Mouse (Mus musculus): ENCODE data around the gene Paxx. TPM values are rescaled to one million over a fixed set of nuclear protein-coding genes. Genes with fewer than 3 reads are reported as not detected.

The Paxx gene
- polyA plus RNA-seq, 1 experiment from 2014 or later, result 67.4 TPM

- Histone ChIP-seq H3K9me3 (ENCODE audit: low read length) (no peaks in the 10 kb centered on the region), H3K4me3 (ENCODE audit: low read depth, low read length) (no peak overlapping the region), H3K36me3 (ENCODE audit: insufficient read depth, low read length) (no peaks in the 10 kb centered on the region), H3K4me2 (replicated peaks; ENCODE audit: low read depth, low read length) (no peak overlapping the region), H3K27me3 (replicated peaks; ENCODE audit: insufficient read depth, low read length) (no peaks in the 10 kb centered on the region), H3K9ac (replicated peaks; ENCODE audit: low read depth) (no peak overlapping the region), H3K27ac (ENCODE audit: low read length) (no peak overlapping the region), H3K4me1 (ENCODE audit: insufficient read depth, low read depth, low read length) (no peaks in the 10 kb centered on the region)
- no peak for DNase-seq (ENCODE audit: low spot score)
- no peak for TF ChIP-seq EP300 (IDR thresholded peaks at IDR 0.05)
- ATAC-seq, result no peak
- 63% methylated on average over 11 of the region's 11 CpGs for WGBS
These were observed 24.2 kb upstream of the Paxx start for GRCm38 (mm10) chr2:25484901-25485647.

- H3K27me3 ChIP-seq (replicated peaks; ENCODE audit: insufficient read depth, low read length), result no peaks in the 10 kb centered on the region
- no peaks in the 10 kb centered on the region for H3K9me3 ChIP-seq (ENCODE audit: low read length)
- no peaks in the 10 kb centered on the region for H3K36me3 ChIP-seq (ENCODE audit: insufficient read depth, low read length)
- no peak overlapping the region for H3K4me3 ChIP-seq (ENCODE audit: low read depth, low read length)
- TF ChIP-seq EP300 (IDR thresholded peaks at IDR 0.05) (no peak), CTCF (IDR thresholded peaks at IDR 0.05) (peak; percentile 69)
- H3K9ac ChIP-seq (replicated peaks; ENCODE audit: low read depth), result no peak overlapping the region
- WGBS, result 19% methylated on average over 7 of the region's 7 CpGs
- H3K27ac ChIP-seq (ENCODE audit: low read length), result no peak overlapping the region
- DNase-seq (ENCODE audit: low spot score) (peak; percentile 52), ATAC-seq (peak; percentile 57)
- H3K4me2 ChIP-seq (replicated peaks; ENCODE audit: low read depth, low read length), result no peak overlapping the region
- H3K4me1 ChIP-seq (ENCODE audit: insufficient read depth, low read depth, low read length), result no peaks in the 10 kb centered on the region
These were observed 22.1 kb upstream of the Paxx start for GRCm38 (mm10) chr2:25482969-25483368.

- Histone ChIP-seq H3K27ac (ENCODE audit: low read length) (no peak overlapping the region), H3K4me2 (replicated peaks; ENCODE audit: low read depth, low read length) (no peak overlapping the region), H3K4me3 (ENCODE audit: low read depth, low read length) (no peak overlapping the region), H3K9me3 (ENCODE audit: low read length) (no peaks in the 10 kb centered on the region), H3K4me1 (ENCODE audit: insufficient read depth, low read depth, low read length) (no peaks in the 10 kb centered on the region), H3K9ac (replicated peaks; ENCODE audit: low read depth) (no peak overlapping the region), H3K27me3 (replicated peaks; ENCODE audit: insufficient read depth, low read length) (no peaks in the 10 kb centered on the region), H3K36me3 (ENCODE audit: insufficient read depth, low read length) (no peaks in the 10 kb centered on the region)
- 89% methylated on average over 1 of the region's 1 CpGs for WGBS
- no peak for TF ChIP-seq EP300 (IDR thresholded peaks at IDR 0.05)
- TF ChIP-seq CTCF (IDR thresholded peaks at IDR 0.05), result no peak
- ATAC-seq (no peak), DNase-seq (ENCODE audit: low spot score) (no peak)
These were observed 19.6 kb upstream of the Paxx start for GRCm38 (mm10) chr2:25480541-25480940.

- 61% methylated on average over 10 of the region's 10 CpGs for WGBS
- Histone ChIP-seq H3K4me2 (replicated peaks; ENCODE audit: low read depth, low read length) (no peak overlapping the region), H3K4me1 (ENCODE audit: insufficient read depth, low read depth, low read length) (no peaks in the 10 kb centered on the region), H3K9me3 (ENCODE audit: low read length) (no peaks in the 10 kb centered on the region), H3K27me3 (replicated peaks; ENCODE audit: insufficient read depth, low read length) (no peaks in the 10 kb centered on the region), H3K4me3 (ENCODE audit: low read depth, low read length) (no peak overlapping the region), H3K27ac (ENCODE audit: low read length) (no peak overlapping the region), H3K36me3 (ENCODE audit: insufficient read depth, low read length) (no peaks in the 10 kb centered on the region), H3K9ac (replicated peaks; ENCODE audit: low read depth) (no peak overlapping the region)
- no peak for ATAC-seq
- no peak for DNase-seq (ENCODE audit: low spot score)
- TF ChIP-seq CTCF (IDR thresholded peaks at IDR 0.05) (no peak), EP300 (IDR thresholded peaks at IDR 0.05) (no peak)
These were observed 18.8 kb upstream of the Paxx start for GRCm38 (mm10) chr2:25479551-25480311.

- WGBS, result 73% methylated on average over 3 of the region's 3 CpGs
- H3K4me3 ChIP-seq (ENCODE audit: low read depth, low read length), result no peak overlapping the region
- TF ChIP-seq EP300 (IDR thresholded peaks at IDR 0.05), result no peak
- no peak overlapping the region for H3K4me2 ChIP-seq (replicated peaks; ENCODE audit: low read depth, low read length)
- H3K27me3 ChIP-seq (replicated peaks; ENCODE audit: insufficient read depth, low read length), result no peaks in the 10 kb centered on the region
- DNase-seq (ENCODE audit: low spot score) (no peak), ATAC-seq (no peak)
- no peaks in the 10 kb centered on the region for H3K4me1 ChIP-seq (ENCODE audit: insufficient read depth, low read depth, low read length)
- H3K9ac ChIP-seq (replicated peaks; ENCODE audit: low read depth), result no peak overlapping the region
- H3K9me3 ChIP-seq (ENCODE audit: low read length), result no peaks in the 10 kb centered on the region
- no peak overlapping the region for H3K27ac ChIP-seq (ENCODE audit: low read length)
- H3K36me3 ChIP-seq (ENCODE audit: insufficient read depth, low read length), result no peaks in the 10 kb centered on the region
These were observed 17.2 kb upstream of the Paxx start for GRCm38 (mm10) chr2:25477967-25478675.

- H3K27ac ChIP-seq (ENCODE audit: low read length), result no peak overlapping the region
- 80% methylated on average over 8 of the region's 8 CpGs for WGBS
- H3K4me1 ChIP-seq (ENCODE audit: insufficient read depth, low read depth, low read length), result no peaks in the 10 kb centered on the region
- TF ChIP-seq CTCF (IDR thresholded peaks at IDR 0.05), result no peak
- TF ChIP-seq EP300 (IDR thresholded peaks at IDR 0.05), result no peak
- no peaks in the 10 kb centered on the region for H3K36me3 ChIP-seq (ENCODE audit: insufficient read depth, low read length)
- no peak overlapping the region for H3K4me3 ChIP-seq (ENCODE audit: low read depth, low read length)
- DNase-seq (ENCODE audit: low spot score), result no peak
- H3K9me3 ChIP-seq (ENCODE audit: low read length), result no peaks in the 10 kb centered on the region
- H3K4me2 ChIP-seq (replicated peaks; ENCODE audit: low read depth, low read length), result no peak overlapping the region
- no peaks in the 10 kb centered on the region for H3K27me3 ChIP-seq (replicated peaks; ENCODE audit: insufficient read depth, low read length)
- ATAC-seq, result no peak
- H3K9ac ChIP-seq (replicated peaks; ENCODE audit: low read depth), result no peak overlapping the region
These were observed 16.6 kb upstream of the Paxx start for GRCm38 (mm10) chr2:25477541-25477940.

Measured in lung, postnatal 0 days (tissue).